Mouse (Mus musculus): ENCODE results near the gene Osbpl8.

GRCm38 (mm10) chr10:111149761-111150160 is 14.8 kb upstream of the Osbpl8 start:
- TF ChIP-seq POLR2A (IDR thresholded peaks at IDR 0.05; ENCODE audit: insufficient read depth, low read length) = no peak
- no peak for TF ChIP-seq CTCF (IDR thresholded peaks at IDR 0.05; ENCODE audit: low read depth, low read length)
